Mouse (Mus musculus) liver, postnatal 0 days (tissue): ENCODE measurements at regions not wholly inside any gene's neighbourhood (a gene's known extent, or its start where the extent isn't known, plus 50 kb on each side); places are given as distances from the start of the nearest gene placed in this dataset.
A peak's percentile ranks its signal among the peaks of the same experiment; 100 is the strongest.

Experiments used
- CTCF ChIP-seq: sonication (generic); IDR thresholded peaks from 2 replicates; pipeline ENCODE4 v1.5.1; 2016; ENCODE audit warnings: antibody characterized with exemption, low read depth
- EP300 ChIP-seq: IDR thresholded peaks from 2 replicates; pipeline ENCODE4 v1.6.1; 2016; ENCODE audit warnings: antibody characterized with exemption, low read depth, mild to moderate bottlenecking

- TF ChIP-seq EP300 (no peak), CTCF (peak; percentile 71)
Observed at GRCm38 (mm10) chr10:18910898-18911297, 66.1 kb downstream of the Perp start.
